Mouse (Mus musculus): ENCODE results near the gene Pf4.

Pf4 gene

GRCm38 (mm10) chr5:90771880-90772653, at the start of gene Pf4:
Gene Pf4 (plus strand): TSS chr5:90772435.
- DNase-seq: peak; percentile 74

DNA sequence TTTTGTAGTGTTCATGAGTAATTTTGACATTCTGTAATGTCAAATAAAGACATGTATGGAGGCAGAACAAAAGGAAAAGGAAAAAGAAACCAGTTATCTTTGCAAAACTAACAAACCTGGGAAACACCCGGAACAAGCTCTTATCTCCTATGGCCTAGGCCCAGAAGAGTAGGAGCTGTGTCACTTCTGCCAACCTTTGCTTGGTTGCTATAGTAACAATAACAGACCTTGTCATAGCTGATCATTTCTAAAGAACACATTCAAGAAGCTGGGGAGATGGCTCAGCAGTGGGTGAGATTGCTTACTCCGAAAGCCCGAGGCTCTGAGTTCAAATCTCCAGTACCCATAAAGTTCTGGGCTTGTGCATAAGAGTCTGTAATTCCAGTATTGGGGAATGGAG, 49.6 kb upstream of the Pf4 start:
- DNase-seq: no peak

DNA sequence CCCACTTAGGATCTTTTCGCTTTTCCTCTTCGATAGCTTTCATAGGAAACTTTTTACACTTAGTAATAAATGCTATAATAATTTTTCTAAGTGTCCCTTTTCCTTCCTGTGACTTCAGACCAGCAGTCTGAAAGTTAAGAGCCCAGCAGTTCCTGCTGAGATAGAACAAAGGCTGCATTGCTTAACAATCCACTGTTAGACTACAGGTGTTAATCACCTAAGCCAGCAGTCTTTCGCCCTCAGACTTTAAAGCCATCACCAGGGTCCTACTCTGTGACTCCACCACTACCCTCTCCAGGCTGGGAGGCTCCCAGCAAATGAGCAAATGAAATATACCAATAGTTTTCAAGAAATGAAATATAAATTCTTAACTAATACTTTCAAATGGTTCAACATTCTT, 44.0 kb upstream of the Pf4 start:
- no peak for DNase-seq

DNA sequence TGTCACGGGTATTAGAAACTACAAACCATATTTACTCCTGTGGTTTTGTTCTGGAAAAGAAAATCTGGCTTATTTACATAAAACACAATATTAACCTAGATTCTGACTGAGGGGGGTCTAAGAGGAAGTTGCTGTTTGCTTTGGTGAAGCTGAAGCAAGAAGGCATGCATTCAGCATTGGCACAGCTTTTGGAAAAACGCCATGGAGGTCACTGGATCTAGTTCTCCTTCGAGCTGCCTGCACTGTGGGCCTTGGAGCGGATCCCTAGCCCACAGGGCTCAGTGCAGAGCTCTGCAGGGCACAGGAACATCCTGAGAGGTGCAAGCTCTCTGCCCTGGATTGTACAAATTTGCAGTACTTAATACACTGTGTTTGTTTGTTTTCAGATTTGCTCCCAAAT, 40.8 kb upstream of the Pf4 start:
- DNase-seq: peak; percentile 18

GRCm38 (mm10) chr5:90742029-90742428, 30.2 kb upstream of the Pf4 start:
- DNase-seq: no peak

- DNase-seq: no peak
These were observed 18.3 kb upstream of the Pf4 start for GRCm38 (mm10) chr5:90753934-90754333.

DNA sequence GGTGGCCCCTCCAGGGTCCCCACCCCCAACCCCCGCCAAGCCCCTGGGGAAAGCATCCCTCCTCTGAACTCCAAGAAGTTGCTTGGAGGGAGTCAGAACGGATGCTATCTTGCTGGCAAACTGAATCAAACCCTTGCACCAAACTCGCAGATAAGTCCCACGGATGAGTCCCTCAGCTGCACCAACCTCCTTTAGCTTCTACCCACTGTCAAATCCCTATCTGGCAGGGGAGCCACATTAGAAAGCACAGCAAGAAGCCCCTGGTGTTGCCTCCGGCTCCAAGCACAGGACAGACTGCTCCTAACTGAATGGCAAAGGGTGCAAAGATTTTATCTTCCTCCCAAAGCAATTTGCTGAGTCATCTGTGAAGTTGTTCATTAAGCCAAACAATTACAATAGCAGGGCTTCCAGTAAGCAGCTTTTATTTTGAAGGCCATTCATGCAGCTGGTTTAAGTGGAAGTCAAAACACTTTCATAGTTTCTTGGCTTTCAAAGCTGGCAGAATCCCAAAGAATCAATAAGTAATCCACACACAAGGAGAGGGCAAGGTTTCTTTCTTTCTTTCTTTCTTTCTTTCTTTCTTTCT, 14.1 kb upstream of the Pf4 start:
- DNase-seq: peak; percentile 56

DNA sequence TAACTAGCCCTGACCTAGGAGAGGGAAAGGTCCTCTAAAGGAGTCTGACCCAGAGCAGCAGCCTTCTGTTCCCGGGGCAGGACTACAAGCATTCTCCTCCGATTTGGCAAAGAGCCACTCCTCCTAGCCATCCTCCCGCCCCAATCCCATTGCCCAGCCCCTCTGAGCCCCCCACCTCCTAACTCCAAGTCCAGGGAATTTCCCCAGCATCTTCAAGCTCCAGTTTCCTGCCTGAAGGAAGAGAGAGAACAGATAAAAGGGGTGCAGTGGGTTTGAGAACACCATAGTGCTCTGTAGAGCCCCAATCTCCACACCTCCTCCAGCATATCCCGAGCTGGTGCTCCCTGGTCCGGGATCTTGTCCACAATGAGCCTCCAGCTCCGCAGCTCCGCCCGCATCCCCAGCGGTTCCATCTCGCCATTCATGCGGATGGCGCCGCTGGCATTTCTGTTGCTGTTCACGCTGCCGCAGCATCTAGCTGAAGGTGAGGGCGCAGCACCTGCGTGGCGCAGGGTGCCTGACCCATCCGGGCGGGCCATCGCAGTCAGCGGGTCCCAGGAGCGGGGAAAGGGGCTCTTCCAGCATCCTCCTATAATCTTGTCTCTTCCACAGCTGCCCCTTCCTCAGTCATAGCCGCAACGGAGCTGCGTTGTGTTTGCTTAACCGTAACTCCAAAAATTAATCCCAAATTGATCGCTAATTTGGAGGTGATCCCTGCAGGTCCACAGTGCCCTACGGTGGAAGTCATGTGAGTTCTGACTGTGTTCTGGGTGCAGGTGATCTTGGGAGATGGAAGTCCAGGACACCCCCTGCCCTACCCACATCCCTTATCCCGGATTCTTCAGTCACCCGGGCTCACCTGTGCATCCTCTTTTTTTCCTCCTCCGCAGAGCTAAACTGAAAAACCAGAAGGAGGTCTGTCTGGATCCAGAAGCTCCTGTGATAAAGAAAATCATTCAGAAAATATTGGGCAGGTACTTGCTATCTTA, 12.9 kb upstream of the Pf4 start, which contains the start of gene Cxcl5:
Gene Cxcl5 (plus strand): TSS at position 284 of the 989 bp plus-strand sequence.
- DNase-seq: peak; percentile 26

DNA sequence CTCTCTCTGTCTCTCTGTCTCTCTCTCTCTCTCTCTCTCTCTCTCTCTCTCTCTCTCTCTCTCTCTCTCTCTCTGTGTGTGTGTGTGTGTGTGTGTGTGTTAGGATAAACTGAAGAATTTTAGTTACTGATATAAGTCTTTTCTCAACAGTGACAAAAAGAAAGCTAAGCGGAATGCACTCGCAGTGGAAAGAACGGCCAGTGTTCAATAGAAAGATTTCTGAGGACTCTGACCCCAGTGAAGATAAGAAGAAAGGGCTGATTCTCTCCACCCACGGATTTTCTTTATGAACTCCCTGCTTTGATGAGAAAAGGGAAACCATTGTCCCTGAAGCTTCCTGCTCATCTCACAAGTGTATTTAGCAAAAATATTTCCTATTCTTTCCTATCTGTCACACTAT, 11.9 kb upstream of the Pf4 start:
- DNase-seq: no peak

GRCm38 (mm10) chr5:90760844-90761243, 11.4 kb upstream of the Pf4 start:
- no peak for DNase-seq

DNA sequence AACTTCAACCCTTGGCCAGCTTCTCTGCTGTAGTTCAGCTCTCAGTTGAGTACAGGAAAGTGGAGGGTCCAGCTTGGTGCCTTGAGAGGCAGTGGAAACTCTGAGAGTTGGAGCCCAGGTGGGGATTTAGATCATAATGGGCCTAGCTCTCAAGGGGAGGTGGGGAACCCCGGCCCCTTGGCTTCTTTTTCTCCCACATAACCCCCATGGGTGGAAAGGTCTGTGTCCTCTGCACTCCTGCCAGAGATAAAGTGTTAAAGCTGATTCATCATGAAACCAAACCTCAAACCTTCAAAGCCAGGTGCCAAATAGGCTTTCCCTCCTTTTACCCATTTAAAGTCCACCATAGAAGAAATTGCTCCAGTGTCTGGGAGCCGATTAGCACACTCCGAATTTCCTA, 10.4 kb upstream of the Pf4 start:
- DNase-seq: no peak

DNA sequence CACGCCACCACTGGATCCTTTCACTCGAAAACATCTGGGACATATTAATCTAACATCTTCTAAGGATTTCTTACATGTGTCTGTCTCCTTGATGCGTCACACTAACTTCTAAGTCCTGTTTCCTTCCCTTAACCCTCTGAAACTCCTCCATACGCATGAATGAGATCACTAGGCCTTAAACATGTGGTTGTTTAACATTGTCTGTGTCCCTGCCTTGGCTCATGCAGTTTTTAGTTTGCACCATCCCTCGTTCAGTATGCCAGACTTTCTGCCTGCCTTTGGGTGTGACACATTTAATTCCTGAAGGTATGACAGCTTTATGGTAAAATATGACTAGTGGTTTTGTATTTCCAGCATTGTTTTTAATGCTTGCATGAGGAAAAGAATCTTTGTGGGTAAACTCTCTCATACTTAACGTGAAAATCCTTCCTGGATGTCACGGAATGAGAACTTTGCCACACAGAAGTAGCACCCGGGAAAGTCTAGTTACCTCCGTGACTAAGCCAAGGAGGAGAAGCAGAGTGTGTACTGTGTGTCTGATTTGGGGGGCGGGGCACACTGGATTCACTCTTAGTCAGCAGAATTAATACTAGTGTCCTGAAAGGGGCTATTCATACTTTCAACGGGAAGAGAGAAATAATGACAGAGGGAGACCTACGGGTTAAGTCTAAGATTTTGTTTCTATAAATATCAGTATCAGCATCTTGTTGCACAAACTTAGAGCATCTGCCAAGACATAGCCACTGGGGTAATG, 8.1 kb upstream of the Pf4 start:
- no peak for DNase-seq

DNA sequence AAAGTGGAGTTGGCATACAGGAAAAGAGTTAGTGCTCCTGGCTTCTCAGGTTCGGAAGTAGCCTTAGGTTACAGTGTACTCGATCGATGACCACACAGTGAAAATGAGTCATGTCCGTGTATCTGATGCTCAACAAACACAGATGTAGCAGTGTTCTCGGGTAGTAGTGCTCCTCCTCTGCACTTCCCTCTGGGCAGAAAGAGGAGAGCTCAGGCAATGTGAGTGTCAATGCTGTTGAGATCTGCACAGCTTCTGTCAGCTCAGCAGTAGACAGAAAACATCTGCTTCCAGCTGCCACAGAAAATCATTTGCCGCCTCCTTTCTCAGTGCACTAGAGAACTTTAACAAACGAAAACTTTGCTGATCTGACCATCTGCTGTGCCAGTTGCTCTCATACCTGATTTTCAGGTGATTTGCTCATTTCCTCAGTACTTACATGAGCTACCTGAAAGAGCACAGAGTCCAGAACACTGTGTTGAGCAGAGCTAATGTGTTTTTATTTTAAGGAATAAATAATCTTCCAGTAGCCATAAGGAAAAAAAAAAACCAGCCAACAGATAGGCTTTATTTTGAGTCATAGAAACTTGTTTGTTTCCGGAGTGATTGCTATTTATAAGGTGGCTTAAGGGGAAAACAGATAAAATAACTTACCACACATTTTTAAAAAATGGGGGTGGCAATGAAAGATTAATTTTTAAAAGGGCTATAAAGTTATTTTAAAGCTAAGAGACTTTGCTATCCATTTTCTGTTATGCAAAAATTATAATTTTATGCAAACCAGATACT, 6.2 kb upstream of the Pf4 start:
- DNase-seq: no peak

DNA sequence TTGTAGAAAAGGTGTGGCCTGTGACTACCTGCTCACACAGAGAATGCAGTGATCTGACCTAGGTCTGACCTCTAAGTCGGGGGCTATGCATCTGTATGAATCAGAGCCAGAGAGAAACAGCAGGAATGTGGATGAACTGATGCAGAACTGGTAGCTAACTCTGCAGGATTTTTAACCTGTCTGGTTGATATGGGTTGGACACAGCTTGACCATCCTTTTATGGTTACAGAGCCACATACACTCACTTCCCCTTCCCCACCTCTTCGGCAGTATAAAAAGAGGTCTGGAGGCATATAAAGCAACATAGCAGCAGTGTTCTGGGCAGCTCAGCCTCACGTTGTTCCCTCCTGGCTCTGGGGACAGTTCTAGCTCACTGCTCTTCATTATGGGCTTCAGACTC, 4.0 kb upstream of the Pf4 start, which contains the start of gene Ppbp:
Gene Ppbp (plus strand): TSS at position 301 of the 400 bp plus-strand sequence.
- DNase-seq: no peak

- DNase-seq: no peak
These were observed 866 bp upstream of the Pf4 start for GRCm38 (mm10) chr5:90771369-90771768.

- no peak for DNase-seq
These were observed 3.3 kb downstream of the Pf4 start for GRCm38 (mm10) chr5:90775562-90775961.

DNA sequence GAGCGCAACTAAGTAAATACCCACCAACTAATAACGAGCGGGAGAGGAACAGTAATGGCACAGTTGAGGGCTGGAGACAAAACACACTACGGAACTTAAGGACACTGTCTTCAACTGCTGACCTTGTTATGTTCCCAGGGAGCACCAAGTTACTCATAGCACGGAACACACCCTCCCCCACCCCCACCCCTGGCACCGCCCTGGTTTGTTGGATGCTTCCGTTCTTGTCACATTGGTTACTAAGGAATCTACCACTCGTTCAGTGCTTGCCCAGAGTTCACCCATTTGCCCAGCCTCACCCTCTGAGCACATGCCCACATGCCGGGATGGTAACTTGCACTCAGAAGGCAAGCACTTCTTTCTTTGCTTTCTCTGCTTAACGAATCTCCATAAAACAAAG, 5.4 kb downstream of the Pf4 start:
- no peak for DNase-seq

GRCm38 (mm10) chr5:90778856-90779255, 6.6 kb downstream of the Pf4 start:
- no peak for DNase-seq

DNA sequence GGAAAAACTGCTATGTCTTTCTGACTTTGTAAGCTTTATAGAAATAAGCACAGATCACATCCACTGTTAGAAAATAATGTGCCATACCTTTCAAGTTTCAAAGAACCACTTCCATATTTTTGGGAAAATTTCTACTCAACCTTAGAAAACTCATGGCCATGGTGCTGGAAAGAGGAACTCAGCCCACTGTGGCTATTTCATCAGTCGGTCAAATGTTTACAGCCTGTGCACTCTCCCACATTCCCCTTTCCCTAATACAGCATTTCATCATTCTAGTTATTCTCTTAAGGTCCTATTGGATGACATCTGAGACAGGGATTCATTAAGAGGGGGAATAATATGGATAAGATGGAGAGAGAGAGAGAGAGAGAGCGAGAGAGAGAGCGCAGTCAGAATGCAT, 11.5 kb downstream of the Pf4 start:
- DNase-seq: no peak

GRCm38 (mm10) chr5:90785659-90786588, 13.7 kb downstream of the Pf4 start, which contains the start of gene Cxcl3:
Gene Cxcl3 (plus strand): TSS chr5:90786103.
- peak; percentile 71 for DNase-seq
